Mouse (Mus musculus) heart, postnatal 14 days (tissue): ENCODE data around the gene Fgf22. TPM values are rescaled to one million over a fixed set of nuclear protein-coding genes. Genes with fewer than 3 reads are reported as not detected.

ENCODE experiments used
- DNase-seq, 2 experiments: peaks; one replicate each; pipeline ENCODE4 v3.0.0; 2021 to 2022
- intact Hi-C: fragments of 180-260 bp; cut with DNase I; formaldehyde crosslinking; loops from one replicate; pipeline ENCODE4 v1.15.1; 2025
- total RNA-seq, 2 experiments: library from RNA; stranded (reverse); gene quantifications; 2 replicates each; pipeline ENCODE4 v1.2.3; 2021

The Fgf22 gene
- total RNA-seq, 2 experiments from 2014 or later, result not detected

DNA sequence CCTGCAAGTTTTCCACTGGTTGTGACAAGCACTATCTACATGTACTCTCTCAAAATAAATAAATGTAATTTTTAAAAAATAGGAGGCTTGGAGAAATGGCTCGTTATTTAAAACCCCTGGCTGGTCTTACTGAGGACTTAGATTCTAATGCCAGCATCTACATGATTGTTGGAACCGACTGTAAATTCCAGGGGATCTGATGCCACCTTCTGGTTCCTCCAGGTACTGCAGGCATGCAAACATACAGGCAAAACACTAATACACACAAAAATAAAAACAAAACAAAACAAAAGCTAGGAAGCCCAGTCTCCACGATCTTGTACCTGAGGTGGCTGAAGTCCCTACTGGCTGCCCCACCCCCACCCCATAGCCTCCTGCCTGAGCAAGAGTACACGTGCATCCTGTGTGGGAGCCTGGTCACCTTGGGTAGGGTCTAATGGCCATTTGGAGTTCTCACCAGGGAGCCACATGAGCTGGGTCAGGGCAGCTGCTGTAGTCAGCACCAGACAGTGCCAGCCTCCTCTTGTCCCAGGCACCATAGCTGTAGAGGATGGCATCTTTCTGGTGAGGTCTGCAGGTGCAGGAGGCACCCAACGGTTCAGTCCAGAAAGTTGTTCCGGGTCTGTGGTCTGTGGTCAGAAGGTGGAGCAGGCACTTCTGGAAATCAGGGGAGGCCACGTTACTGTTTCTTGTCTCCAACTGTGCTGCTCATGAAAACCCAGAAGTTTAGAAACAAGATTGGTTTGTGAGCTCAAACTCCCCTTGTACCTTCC, 33.7 kb downstream of the Fgf22 start:
- intact Hi-C loops, result loop anchor here (1.0 to 5.0 kb wide), 2 partner anchors 20 to 91 kb away; no protein-coding TSS in a partner anchor
- DNase-seq, result peak; percentile 80 to 87

DNA sequence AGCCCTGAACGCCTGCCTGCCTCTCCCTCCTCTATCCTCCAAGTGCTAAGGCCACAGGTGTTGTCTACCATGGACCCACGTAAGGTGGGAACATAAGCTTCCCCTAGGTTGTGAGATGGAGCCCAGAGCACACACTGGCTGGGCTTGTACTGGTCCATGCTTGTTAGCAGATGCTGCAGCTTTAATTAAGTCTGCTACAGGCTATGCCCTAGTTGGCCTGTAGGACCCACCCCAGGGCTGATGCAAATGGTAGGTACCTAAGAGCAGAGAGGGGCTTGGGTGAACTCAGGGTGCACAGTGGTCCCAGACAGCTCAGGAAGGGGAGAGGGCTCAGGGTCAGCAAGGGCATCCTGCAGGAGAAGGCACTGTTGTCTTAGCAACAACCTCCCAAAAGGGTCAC, 34.7 kb downstream of the Fgf22 start:
- intact Hi-C loops, result loop anchor here (1.0 to 5.0 kb wide), 2 partner anchors 21 to 92 kb away; no protein-coding TSS in a partner anchor

DNA sequence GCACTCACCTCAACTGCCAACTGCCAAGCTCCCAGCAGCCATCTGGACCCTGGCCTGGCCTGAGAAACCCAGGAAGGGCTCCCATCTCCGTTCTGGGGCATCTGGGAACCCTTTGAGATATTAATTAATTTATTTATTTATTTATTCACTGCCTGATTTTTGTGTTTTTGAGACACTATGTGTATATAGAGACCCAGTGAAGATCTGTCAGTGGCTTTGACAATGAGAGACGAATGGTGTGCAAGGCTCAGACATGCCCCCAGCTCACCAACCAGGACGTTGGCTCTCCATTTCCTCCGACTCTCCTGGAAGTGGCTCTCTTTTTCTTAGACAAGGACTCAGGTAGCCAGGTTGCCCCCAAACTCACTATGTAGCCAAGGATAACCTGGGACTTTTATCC, 36.0 kb downstream of the Fgf22 start, which contains the start of gene Prss57:
Gene Prss57 (minus strand): TSS at position 101 of the 400 bp plus-strand sequence.
- DNase-seq, result no peak

More for the DNA sequence above, 34.7 kb downstream of the Fgf22 start:
- DNase-seq, result no peak

DNA sequence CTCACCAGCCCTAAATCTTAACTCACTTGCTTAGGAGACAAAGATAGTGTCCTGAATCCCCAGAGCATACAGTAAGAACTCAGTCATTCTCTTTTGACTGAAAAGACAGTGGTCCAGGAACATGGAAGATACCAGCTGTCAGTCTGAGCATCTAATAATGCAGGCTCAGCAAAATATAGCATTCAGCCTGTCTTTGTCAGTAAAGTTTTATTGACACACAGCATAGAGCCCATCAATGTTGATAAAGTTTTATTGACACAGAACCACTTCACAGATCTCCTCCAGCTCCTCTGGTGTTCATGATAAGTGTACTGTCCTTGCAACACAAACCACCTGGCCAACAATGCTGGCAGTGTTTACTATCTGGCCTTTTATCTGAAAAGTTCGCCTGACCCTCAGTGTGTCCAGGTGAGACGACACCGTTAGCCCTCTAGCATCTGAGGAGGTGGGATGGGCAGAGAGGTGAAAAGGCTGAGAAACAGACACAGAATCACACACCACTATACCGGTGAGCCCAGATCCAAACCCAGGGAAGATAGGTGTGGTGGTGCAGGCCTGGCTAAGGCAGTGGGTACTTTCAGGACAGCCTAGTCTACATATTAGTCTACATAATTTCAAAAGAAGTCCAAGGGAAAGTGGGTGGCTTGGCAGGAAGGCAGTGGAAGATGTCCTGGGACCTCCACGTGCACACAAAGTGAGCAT, 37.6 kb downstream of the Fgf22 start:
- no peak for DNase-seq
- intact Hi-C loops, result loop anchor here (1.0 kb wide), 1 partner anchor 20 kb away; no protein-coding TSS in a partner anchor

More for the DNA sequence above, 36.0 kb downstream of the Fgf22 start, which contains the start of gene Prss57:
- intact Hi-C loops, result no loop called here

DNA sequence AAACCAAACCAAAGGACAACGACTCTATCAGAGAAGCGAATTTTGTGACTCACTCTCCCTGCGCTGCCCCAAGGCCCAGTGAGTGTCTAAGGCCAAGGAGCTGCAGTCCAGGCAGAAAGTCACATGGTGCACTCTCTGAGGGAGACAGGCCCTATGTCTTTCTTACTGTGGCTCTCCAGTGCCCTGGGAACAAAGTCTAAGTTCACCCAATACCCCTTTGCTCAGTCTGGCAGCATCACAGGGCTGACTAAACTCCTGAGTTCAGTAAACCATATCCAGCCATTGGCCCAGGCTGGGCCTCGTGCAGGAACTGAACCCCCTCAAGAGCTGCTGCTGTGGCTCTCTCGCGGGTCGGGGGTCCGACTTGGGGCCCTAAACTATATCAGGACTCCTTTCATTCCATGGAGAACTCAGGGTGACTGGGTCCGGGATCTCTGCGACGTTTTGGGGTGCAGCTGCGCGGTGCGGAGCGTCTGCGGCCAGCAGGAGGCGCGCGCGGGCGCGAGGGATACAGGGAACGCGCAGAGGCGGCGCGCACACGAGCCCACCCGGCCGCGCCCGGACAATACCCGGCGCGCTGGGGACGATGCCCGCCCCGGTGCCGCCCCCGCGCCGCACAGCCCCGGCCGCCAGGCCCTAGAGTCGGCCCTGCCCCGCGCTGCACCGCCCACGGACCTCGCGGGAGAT, 38.3 kb downstream of the Fgf22 start, which contains the start of gene Palm:
Gene Palm (plus strand): TSS at position 522 of the 687 bp plus-strand sequence.
- intact Hi-C loops, result loop anchor here (1.0 kb wide), 1 partner anchor 19 kb away; no protein-coding TSS in a partner anchor
- DNase-seq, result peak; percentile 90 to 91

DNA sequence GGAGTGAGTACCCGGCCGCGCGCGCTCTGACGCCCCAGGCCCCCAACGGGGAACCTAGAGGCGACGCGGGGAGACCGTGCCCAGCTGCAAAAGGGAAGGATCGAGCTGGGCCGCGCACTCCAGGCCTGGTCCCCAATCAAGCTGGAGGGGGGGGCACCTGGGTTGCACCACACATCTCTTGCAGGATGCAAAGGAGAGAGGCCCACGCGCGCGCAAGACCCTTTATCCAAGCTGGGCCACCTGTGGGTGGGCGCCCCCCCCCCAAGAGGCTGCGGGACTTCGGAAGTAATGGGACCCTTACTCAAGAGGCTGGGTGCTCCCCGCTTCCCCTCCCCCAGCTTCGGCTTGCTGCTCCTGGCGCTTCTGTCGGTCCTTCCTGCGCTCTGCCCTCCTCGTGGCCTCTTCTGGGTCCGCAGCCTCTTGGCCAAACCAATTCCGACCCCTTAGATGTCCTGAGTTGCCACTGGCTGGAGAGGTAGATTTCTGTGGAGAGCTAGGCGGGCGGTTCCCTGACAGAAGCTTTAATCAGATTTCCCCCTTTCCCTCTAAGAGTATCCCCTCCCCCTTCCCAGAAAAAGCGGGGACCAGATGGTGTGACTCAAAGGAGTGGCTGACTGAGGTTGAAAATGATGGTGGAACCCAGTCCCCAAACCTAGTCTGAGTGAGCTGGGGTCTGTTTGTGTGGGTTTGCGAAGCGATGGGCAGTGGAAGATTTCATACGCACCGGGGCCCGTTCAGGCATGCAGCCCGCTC, 39.0 kb downstream of the Fgf22 start:
- intact Hi-C loops, result loop anchor here (1.0 kb wide), 2 partner anchors 14 to 18 kb away; no protein-coding TSS in a partner anchor
- peak in 1 of 2 experiments; percentile 40 for DNase-seq

DNA sequence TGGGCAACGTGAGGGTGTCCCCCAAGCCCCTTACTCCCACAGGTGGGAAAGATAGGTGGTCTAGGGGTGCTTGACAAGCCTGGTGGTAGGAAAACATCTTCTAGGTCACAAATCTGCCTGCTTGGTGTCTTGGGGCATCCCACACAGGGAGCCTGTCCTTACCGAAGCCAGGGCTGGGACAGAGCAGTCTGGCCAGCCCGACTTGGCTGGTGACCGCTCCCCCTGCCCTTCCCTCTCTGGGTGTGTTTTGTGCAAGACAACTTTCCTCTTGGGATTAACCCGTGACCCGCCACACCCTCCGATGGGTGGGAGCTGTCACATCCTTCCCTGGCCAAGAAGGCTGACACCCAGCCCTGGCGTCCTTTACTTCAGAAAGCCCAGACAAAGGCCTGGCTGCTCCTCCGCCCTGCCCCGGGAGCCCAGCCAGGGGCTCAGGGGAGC, 39.6 kb downstream of the Fgf22 start:
- peak; percentile 83 to 87 for DNase-seq
- intact Hi-C loops, result loop anchor here (1.0 kb wide), 1 partner anchor 14 kb away; no protein-coding TSS in a partner anchor

DNA sequence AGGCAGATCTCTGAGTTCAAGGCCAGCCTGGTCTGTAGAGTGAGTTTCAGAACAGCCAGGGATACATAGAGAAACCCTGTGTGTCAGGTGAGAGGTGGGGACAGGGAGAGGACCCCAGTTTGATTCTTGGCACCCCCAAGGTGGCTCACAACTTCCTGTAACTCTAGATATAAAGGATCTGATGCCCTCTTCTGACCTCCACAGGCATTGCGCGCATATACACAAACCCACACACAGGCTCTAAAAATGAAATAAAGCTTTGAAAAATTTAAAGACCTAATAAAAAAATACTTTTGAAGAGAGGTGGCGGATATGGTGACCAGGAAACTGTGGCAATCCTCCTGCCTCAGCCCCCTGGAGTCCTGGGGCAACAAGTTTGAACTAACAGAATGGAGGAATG, 41.0 kb downstream of the Fgf22 start:
- no peak for DNase-seq
- intact Hi-C loops, result no loop called here

DNA sequence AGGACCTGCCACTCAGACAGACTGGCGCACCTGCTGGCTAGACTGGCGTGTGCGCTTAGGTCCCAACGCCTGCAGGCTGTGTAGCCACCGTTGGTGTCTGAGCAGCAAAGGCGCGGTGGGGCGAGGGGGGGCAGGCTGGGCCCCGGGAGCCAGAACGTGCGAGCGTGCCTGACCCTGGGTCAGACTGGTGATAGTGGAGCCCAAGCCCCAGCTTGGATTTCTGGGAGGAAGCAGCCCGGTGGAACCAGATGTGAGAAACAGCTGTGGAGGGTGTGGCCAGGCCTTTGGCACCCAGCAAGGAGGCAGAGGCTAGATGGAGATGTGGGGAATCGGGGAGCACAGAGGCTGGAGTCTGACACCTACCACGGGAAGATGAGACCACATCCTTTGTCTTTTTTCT, 42.5 kb downstream of the Fgf22 start:
- intact Hi-C loops, result no loop called here
- peak; percentile 50 to 67 for DNase-seq

DNA sequence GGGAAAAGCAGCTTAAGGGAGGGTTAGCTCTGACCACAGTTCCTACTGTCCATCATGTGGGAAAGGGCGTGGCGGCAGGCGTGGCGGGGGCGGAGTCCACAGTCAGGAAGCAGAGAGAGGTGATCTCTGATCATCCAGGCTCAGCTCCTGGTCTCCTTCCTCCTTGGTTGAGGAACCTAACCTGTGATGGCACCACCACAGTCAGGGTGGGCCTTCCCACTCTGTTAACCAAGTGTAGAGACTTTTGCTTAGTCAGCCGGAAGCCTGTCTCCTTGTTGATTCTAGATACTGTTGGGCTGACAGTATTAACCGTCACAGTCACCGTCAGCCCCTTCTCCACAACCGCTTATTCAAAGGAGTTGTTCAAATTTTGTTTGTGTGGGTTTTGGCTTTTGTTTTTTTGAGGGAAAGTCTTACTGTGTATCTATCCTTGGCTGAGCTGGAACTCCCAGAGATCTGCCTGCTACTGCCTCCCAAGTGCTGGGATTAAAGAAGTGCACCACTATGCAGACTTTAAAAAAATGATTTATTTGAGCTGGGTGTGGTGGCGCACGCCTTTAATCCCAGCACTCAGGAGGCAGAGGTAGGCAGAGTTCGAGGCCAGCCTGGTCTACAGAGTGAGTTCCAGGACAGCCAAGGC, 43.5 kb downstream of the Fgf22 start:
- no peak for DNase-seq
- intact Hi-C loops, result no loop called here

DNA sequence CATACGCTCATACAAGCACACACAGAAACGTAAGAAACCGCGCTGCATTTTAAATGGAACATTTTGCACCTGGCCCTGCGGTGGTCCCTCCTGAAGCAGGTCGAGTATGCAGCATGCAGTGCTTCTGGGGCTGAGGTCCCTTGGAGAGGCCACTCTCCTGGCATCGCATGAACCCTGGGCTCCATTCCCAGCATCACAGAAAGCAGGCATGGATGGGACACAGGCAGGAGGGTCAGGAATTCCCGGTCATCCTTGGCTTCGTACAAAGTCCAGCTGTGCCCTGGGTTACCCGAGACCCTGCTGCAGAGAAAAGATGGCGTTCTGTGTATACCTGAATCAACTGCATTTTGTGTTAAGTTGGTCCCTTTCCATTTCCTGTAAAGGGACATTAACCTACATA, 45.6 kb downstream of the Fgf22 start:
- intact Hi-C loops, result no loop called here
- no peak for DNase-seq

DNA sequence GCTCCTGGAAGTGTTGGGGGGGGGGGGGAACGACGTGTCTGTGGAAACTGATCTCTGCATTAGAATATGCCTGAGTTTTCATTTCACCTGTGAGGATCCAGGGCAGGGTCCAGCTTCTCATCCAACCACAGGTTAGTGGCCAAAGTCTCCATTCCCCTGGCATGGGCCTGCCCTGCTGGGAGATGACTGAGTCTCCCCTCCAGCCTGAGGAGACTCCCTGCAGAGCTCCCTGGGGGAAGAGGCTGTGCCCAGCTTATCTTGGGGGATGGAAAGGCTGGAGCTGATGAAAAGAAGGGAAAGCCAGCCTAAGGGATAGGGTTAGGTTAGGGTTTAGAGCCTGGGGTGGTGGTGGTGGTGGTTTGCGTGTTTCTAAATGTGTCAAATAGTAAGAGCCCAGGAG, 47.0 kb downstream of the Fgf22 start:
- intact Hi-C loops, result no loop called here
- no peak for DNase-seq

DNA sequence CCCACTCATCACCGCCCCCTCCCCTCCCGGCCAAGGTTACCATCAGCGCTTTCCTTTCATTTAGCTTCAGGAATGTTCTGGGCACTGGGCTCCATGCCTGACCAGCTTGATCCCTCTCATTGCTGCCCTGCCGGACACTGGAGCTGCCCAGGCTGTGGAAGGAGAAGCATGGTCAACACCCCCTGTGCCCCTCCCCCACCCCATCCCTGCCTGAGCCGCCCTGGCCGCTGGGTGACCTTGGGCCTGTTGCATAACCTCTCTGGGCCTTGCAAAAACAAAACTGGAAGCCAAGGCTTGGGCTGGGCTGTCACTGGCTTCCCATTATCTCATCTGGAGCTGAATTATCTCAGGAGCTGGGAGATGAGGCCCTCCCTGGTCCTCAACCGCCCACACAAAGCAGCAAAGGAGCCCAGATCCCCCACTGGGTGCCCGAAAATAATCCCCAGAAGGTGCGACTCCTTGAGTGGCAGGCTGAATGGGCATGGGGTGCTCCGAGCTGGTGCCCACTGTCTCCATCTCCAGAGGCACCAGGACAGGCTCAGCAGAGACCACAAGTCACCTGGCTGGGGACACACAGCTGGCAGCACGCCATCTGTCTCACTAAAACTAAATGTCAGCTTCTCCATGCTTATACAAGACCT, 47.6 kb downstream of the Fgf22 start:
- intact Hi-C loops, result no loop called here
- peak; percentile 57 to 65 for DNase-seq

DNA sequence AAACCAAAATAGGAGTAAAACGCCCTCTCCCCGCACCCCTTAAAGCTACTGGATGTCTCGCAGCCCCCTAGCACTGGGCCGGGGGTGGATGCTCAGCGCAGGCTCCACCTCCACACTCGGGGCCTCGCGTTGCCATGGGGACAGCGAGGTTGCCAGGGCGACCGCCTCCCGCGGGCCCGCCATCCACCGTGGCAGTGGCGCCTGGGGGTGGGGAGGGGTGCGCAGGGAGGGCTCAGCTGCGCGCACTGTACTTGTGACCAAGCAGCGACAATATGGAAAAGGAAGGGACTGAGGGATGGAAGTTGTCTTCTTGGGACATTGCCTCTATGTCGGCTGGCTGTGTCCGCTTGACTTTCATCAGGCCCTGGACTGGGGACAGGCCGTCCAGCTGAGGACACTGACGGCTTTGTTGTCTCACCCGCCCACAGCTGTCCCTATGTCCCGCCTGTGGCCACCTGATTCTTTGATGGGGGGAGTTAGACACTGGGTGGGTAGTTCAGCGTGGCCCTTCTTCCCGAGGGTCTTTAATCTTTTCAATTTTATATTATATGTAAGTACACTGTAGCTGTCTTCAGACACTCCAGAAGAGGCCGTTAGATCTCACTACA, 48.9 kb downstream of the Fgf22 start:
- peak; percentile 59 to 60 for DNase-seq
- intact Hi-C loops, result no loop called here

DNA sequence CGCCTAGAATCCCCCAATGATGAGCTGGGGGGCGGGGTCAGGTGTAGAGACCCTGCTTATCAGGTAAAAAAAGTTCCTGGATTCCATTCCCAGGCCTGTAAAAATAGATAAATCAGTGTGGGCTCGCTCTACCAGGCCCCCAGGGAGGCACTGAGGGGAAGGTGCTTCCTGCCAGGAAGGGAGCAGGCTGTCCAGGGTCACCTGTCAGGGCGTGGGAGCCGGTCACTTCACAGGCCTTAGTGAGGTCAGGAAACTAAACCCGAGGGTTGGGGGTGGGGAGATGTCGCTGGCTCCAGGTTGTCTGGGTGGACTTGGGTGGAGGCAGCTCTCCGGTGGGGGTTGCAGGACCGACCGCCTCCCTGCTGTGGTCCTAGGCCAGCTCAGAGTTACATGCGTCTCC, 50.8 kb downstream of the Fgf22 start:
- peak; percentile 62 to 70 for DNase-seq
- intact Hi-C loops, result no loop called here

DNA sequence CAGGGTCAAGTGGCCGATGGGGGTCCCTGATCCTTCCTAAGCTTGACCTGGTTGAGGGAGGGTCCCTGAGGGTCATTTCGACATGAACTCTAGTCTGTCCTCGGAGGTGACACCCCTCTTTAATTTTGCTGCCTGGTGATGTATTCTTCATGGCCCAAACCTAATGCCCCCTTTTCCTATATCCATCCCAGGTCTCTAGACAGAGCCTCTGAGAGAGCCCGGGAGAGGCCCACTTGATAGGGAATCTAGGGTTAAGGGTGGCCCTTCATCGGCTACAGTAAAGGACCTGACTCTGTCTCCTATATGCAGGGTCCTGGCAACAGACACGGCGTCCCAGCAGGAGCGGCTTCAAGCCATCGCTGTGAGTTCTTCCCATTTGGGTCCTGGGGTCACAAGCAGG, 51.5 kb downstream of the Fgf22 start:
- intact Hi-C loops, result no loop called here
- no peak for DNase-seq

DNA sequence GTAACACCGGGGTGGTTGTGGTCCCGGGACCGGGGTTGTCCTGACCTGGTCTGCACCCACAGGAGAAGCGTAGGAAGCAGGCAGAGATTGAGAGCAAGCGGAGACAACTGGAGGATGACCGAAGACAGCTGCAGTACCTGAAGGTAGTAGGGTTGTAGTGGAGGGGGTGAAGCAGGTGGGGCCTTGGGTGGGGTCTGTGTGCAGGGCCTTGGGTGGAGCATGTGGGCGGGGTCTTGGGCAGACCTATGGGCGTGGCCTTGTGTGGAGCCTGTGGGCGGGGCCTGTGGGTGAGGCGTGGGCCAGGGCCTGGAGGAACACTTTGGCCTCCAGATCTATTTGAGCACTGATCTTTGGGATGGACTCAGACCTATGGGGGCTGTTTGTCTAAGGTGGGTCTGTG, 52.1 kb downstream of the Fgf22 start:
- DNase-seq, result peak; percentile 46 to 63
- intact Hi-C loops, result no loop called here

DNA sequence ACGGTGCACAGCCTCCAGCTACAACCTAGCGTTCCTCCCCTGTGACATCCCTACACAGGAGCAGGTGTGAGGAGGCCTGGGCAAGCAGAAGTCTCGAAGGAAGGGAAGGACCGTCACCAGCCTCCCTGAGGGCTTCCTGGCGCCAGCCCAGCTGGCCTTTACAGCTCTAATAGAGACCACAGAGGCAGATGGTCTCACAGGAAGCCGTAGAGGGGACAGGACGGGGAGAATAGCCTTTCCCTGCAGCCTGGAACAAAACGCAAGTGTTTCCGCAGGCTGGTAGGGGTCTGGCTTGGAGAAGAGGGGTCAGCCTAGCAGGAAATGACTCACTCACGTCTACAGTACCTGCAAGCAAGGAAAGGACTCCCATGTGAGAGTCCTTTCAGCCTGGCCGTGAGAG, 53.0 kb downstream of the Fgf22 start:
- intact Hi-C loops, result loop anchor here (1.0 kb wide), 1 partner anchor 14 kb away; no protein-coding TSS in a partner anchor
- peak; percentile 69 to 74 for DNase-seq
